Mouse (Mus musculus) kidney, embryonic 14.5 days (tissue): ENCODE measurements around the gene Gm9999. TPM values are rescaled to one million over a fixed set of nuclear protein-coding genes. Genes with fewer than 3 reads are reported as not detected.

ENCODE experiments used
- ATAC-seq: fragments of 200-750 bp; cut with Nextera tagmentation; 2 replicates; pipeline ENCODE4 v1.8.0; 2017; ENCODE audit warnings: moderate number of reproducible peaks, mild to moderate bottlenecking, moderate TSS enrichment, moderate library complexity; ENCODE audit not compliant: low FRiP score, low TSS enrichment
- H3K27ac ChIP-seq: fragments of 300-500 bp; sonication (generic); 2 replicates; pipeline ENCODE4 v1.5.1; 2014; ENCODE audit warnings: low read depth, mild to moderate bottlenecking, low read length, moderate library complexity, mixed read lengths
- H3K27me3 ChIP-seq: fragments of 300-500 bp; sonication (generic); 2 replicates; pipeline ENCODE4 v1.6.1; 2014; ENCODE audit warnings: mild to moderate bottlenecking, low read length; ENCODE audit not compliant: control insufficient read depth, insufficient read depth
- H3K36me3 ChIP-seq: fragments of 300-500 bp; sonication (generic); 2 replicates; pipeline ENCODE4 v1.6.1; 2014; ENCODE audit warnings: low read length, mixed read lengths; ENCODE audit not compliant: control insufficient read depth, insufficient read depth
- H3K4me1 ChIP-seq: fragments of 300-500 bp; sonication (generic); 2 replicates; pipeline ENCODE4 v1.6.1; 2014; ENCODE audit warnings: low read length, mixed read lengths; ENCODE audit not compliant: control insufficient read depth, insufficient read depth
- H3K4me2 ChIP-seq: fragments of 300-500 bp; sonication (generic); replicated peaks from 2 replicates; pipeline ENCODE4 v1.6.1; 2014; ENCODE audit warnings: low read depth, mild to moderate bottlenecking, low read length
- H3K4me3 ChIP-seq: fragments of 300-500 bp; sonication (generic); 2 replicates; pipeline ENCODE4 v1.5.1; 2014; ENCODE audit warnings: mild to moderate bottlenecking, low read length
- H3K9ac ChIP-seq: fragments of 300-500 bp; sonication (generic); 2 replicates; pipeline ENCODE4 v1.6.1; 2014; ENCODE audit warnings: low read depth, mild to moderate bottlenecking, low read length, moderate library complexity
- H3K9me3 ChIP-seq: fragments of 300-500 bp; sonication (generic); 2 replicates; pipeline ENCODE4 v1.6.1; 2016; ENCODE audit warnings: low read length; ENCODE audit not compliant: control insufficient read depth
- WGBS: fragments of 180-500 bp; shearing (Covaris S2); extraction: QIAGEN DNeasy Blood & Tissue Kit; methylation state at CpG from one replicate; pipeline ENCODE4 v1.1.7; 2014; 5-methylcytosine and 5-hydroxymethylcytosine counted together
- polyA plus RNA-seq: library from polyadenylated mRNA; unstranded; fragments of >200 nt; fragmentation: Nextera tagmentation; extraction: Ambion mirVana; gene quantifications from 2 replicates; pipeline ENCODE4 v1.2.1, GENCODE M21; 2014

The Gm9999 gene
- polyA plus RNA-seq, 1 experiment from 2014 or later = not detected

DNA sequence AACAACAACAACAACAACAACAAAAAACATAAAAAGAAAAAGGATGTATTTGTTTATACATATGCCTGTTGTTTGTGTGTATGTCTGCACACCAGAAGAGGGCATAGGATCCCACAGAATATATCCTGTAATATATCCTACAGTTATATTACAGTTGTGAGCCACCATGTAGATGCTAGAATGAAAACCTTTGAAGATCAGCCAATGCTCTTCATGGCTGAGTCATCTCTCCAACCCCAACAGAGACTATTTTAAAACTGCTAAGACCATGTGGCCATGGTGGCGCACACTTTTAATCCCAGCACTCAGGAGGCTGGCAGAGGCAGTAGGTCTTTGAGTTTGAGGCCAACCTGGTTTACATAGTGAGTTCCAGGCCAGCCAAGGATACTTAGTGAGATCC lies 44.1 kb downstream of the Gm9999 start:
- no peaks in the 10 kb centered on the region for H3K9me3 ChIP-seq
- H3K27me3 ChIP-seq = no peaks in the 10 kb centered on the region
- no peak overlapping the region for H3K27ac ChIP-seq
- H3K4me1 ChIP-seq = no peaks in the 10 kb centered on the region
- no peaks in the 10 kb centered on the region for H3K36me3 ChIP-seq
- no peak for ATAC-seq
- H3K4me2 ChIP-seq = no peak overlapping the region
- no peak overlapping the region for H3K9ac ChIP-seq
- no peak overlapping the region for H3K4me3 ChIP-seq
- WGBS = 94% methylated on average over 1 of the region's 1 CpGs

DNA sequence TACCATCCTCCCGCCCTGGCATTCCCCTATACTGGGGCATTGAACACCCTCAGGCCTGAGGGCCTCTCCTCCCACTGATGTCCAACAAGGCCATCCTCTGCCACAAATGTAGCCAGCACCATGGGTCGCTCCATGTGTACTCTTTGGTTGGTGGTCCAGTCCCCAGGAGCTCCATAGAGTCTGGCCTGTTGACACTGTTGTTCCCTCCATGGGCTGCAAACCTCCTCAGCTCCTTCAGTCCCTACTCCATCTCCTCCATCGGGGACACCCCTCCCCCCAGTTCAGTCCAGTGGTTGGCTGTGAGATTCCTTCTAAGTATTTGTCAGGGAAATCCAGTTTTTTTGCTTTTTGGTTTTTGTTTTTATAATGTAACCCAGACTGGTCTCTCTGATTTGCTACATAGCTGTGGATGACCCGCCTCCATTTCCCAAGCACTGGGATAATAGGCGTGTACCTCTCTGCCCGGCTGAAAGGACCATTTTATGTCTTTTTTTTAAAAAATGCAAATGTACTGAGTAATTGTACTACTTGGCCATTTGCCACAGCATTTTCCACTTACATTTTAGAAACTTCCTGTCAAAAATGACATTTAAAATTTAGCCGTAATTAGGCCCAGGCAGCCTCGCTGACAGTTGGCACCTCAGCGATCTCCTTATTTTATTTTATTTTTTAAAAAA lies 47.3 kb downstream of the Gm9999 start:
- H3K9me3 ChIP-seq = no peaks in the 10 kb centered on the region
- no peak overlapping the region for H3K4me2 ChIP-seq
- no peak for ATAC-seq
- H3K9ac ChIP-seq = no peak overlapping the region
- H3K36me3 ChIP-seq = no peaks in the 10 kb centered on the region
- H3K27me3 ChIP-seq = no peaks in the 10 kb centered on the region
- WGBS = 76% methylated on average over 9 of the region's 9 CpGs
- no peak overlapping the region for H3K27ac ChIP-seq
- no peak overlapping the region for H3K4me3 ChIP-seq
- no peaks in the 10 kb centered on the region for H3K4me1 ChIP-seq

GRCm38 (mm10) chr7:47031371-47031770 lies 48.0 kb downstream of the Gm9999 start:
- 83% methylated on average over 4 of the region's 4 CpGs for WGBS
- no peak overlapping the region for H3K4me2 ChIP-seq
- H3K27me3 ChIP-seq = no peaks in the 10 kb centered on the region
- no peak for ATAC-seq
- H3K4me3 ChIP-seq = no peak overlapping the region
- no peak overlapping the region for H3K27ac ChIP-seq
- H3K9me3 ChIP-seq = no peaks in the 10 kb centered on the region
- H3K36me3 ChIP-seq = no peaks in the 10 kb centered on the region
- H3K9ac ChIP-seq = no peak overlapping the region
- no peaks in the 10 kb centered on the region for H3K4me1 ChIP-seq

- H3K9ac ChIP-seq = no peak overlapping the region
- H3K27me3 ChIP-seq = no peaks in the 10 kb centered on the region
- no peak overlapping the region for H3K27ac ChIP-seq
- H3K9me3 ChIP-seq = no peaks in the 10 kb centered on the region
- H3K4me2 ChIP-seq = no peak overlapping the region
- H3K4me3 ChIP-seq = no peak overlapping the region
- no peak for ATAC-seq
- H3K36me3 ChIP-seq = no peaks in the 10 kb centered on the region
- 62% methylated on average over 4 of the region's 4 CpGs for WGBS
- H3K4me1 ChIP-seq = no peaks in the 10 kb centered on the region
Observed at GRCm38 (mm10) chr7:47034785-47035384, 51.5 kb downstream of the Gm9999 start.

DNA sequence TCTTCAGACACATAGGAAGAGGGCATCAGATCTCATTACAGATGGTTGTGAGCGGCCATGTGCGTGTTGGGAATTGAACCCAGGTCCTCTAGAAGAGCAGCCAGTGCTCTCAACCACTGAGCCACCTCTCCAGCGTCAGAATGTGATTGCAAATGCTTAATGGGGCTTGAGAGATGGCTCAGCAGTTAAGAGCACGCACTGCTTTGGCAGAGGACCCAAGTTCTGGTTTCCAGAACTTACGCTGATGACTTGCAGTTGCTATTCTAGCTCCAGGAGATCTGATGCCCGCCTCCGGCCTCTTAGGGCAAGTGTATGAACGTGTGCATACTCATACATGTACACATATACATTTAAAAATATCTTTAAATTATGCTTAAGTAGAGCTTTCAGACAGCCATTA lies 52.0 kb downstream of the Gm9999 start:
- Histone ChIP-seq H3K9ac (no peak overlapping the region), H3K4me1 (no peaks in the 10 kb centered on the region), H3K4me2 (no peak overlapping the region), H3K9me3 (no peaks in the 10 kb centered on the region), H3K4me3 (no peak overlapping the region), H3K27ac (no peak overlapping the region), H3K36me3 (no peaks in the 10 kb centered on the region), H3K27me3 (no peaks in the 10 kb centered on the region)
- ATAC-seq = no peak
- WGBS = 63% methylated on average over 8 of the region's 8 CpGs

Other genes with a start within 250 kb of the Gm9999 start
- gene Saa1, start 240.6 kb upstream of the Gm9999 start, polyA plus RNA-seq = 2.3 and 2.6 TPM in 2 replicates
- gene Saa2, start 231.8 kb upstream of the Gm9999 start, polyA plus RNA-seq = 0.74 TPM in 1 of 2 replicates, not detected in the other
- 11.1 and 25.6 TPM in 2 replicates for gene Hps5, start 187.5 kb upstream of the Gm9999 start, polyA plus RNA-seq
- gene Gtf2h1, start 187.5 kb upstream of the Gm9999 start, polyA plus RNA-seq = 37.0 and 43.2 TPM in 2 replicates
- gene Ldha, start 142.1 kb upstream of the Gm9999 start, polyA plus RNA-seq = 1,311 and 1,396 TPM in 2 replicates
- gene Ldhc, start 122.4 kb upstream of the Gm9999 start, polyA plus RNA-seq = not detected in 2 replicates
- gene Tsg101, start 63.6 kb upstream of the Gm9999 start, polyA plus RNA-seq = 183 and 204 TPM in 2 replicates
- gene Uevld, start 25.1 kb upstream of the Gm9999 start, polyA plus RNA-seq = 10.1 and 13.6 TPM in 2 replicates
- 9.6 and 15.7 TPM in 2 replicates for gene Spty2d1, start 24.8 kb downstream of the Gm9999 start, polyA plus RNA-seq
- 18.3 and 22.9 TPM in 2 replicates for gene Tmem86a, start 67.0 kb downstream of the Gm9999 start, polyA plus RNA-seq
- 0.57 and 0.91 TPM in 2 replicates for gene Ptpn5, start 150.1 kb downstream of the Gm9999 start, polyA plus RNA-seq
- gene Mrgpra6, start 221.3 kb downstream of the Gm9999 start, polyA plus RNA-seq = not detected in 2 replicates